Mouse (Mus musculus): Measurements from ENCODE around the gene Dap3. TPM values are rescaled to one million over a fixed set of nuclear protein-coding genes. Genes with fewer than 3 reads are reported as not detected.

The Dap3 gene
- total RNA-seq, 1 experiment: 168 TPM

- Histone ChIP-seq H3K36me3 (ENCODE audit: control insufficient read depth, insufficient read depth, low read length, poor library complexity, severe bottlenecking) (no peaks in the 10 kb centered on the region), H3K4me1 (ENCODE audit: control insufficient read depth in 2 of 2, insufficient read depth in 2 of 2, low read length in 2 of 2, poor library complexity in 1 of 2) (peaks cover 3 to 7% of the 10 kb centered on the region in 2 experiments; a peak in 1 of 4 replicates), H3K4me3 (ENCODE audit: insufficient read depth in 1 of 2, low read depth in 1 of 2, low read length in 2 of 2, poor library complexity in 1 of 2, severe bottlenecking in 1 of 2) (peak overlapping the region; percentile 77 to 88), H3K9me3 (ENCODE audit: control insufficient read depth, insufficient read depth, low read depth, low read length) (no peaks in the 10 kb centered on the region), H3K27ac (ENCODE audit: insufficient read depth, low read depth, low read length, poor library complexity, severe bottlenecking) (peak overlapping the region; percentile 94), H3K9ac (ENCODE audit: insufficient read depth, low read depth, low read length, poor library complexity, severe bottlenecking) (peak overlapping the region; percentile 93)
- in situ Hi-C loops (cut with MboI; ENCODE audit: low sequenced_read_pairs in 2 of 2, unreplicated experiment in 2 of 2): no loop called here
- peak; percentile 79 for DNase-seq (ENCODE audit: low read depth, low spot score)
- TF ChIP-seq ZNF384 (IDR thresholded peaks at IDR 0.05; ENCODE audit: low read depth, low read length) (no peak), HCFC1 (IDR thresholded peaks at IDR 0.05; ENCODE audit: borderline replicate concordance, insufficient read depth, low read length) (0 out of 2 replicates have a peak, but pooled peaks have one; percentile 30)
Measured at GRCm38 (mm10) chr3:88949786-88950575, 1.0 kb downstream of the Dap3 start.

GRCm38 (mm10) chr3:88944109-88944508 lies 6.9 kb downstream of the Dap3 start:
- Histone ChIP-seq H3K36me3 (ENCODE audit: control insufficient read depth, insufficient read depth, low read length, poor library complexity, severe bottlenecking) (peaks cover 15% of the 10 kb centered on the region), H3K4me1 (ENCODE audit: control insufficient read depth in 2 of 2, insufficient read depth in 2 of 2, low read length in 2 of 2, poor library complexity in 1 of 2) (0 out of 4 replicates have a peak, but pooled peaks cover 0 to 3% of the 10 kb centered on the region in 2 experiments), H3K27ac (ENCODE audit: insufficient read depth, low read depth, low read length, poor library complexity, severe bottlenecking) (no peak overlapping the region), H3K9me3 (ENCODE audit: control insufficient read depth, insufficient read depth, low read depth, low read length) (no peaks in the 10 kb centered on the region), H3K4me3 (ENCODE audit: insufficient read depth in 1 of 2, low read depth in 1 of 2, low read length in 2 of 2, poor library complexity in 1 of 2, severe bottlenecking in 1 of 2) (no peak overlapping the region), H3K9ac (ENCODE audit: insufficient read depth, low read depth, low read length, poor library complexity, severe bottlenecking) (no peak overlapping the region)
- TF ChIP-seq ZC3H11A (IDR thresholded peaks at IDR 0.05; ENCODE audit: borderline replicate concordance, low read depth, low read length) (no peak), ZNF384 (IDR thresholded peaks at IDR 0.05; ENCODE audit: low read depth, low read length) (no peak), HCFC1 (IDR thresholded peaks at IDR 0.05; ENCODE audit: borderline replicate concordance, insufficient read depth, low read length) (no peak), CHD2 (IDR thresholded peaks at IDR 0.05; ENCODE audit: low read depth, low read length) (no peak), MAFK (IDR thresholded peaks at IDR 0.05; ENCODE audit: insufficient read depth, low read depth, low read length) (no peak)
- DNase-seq (ENCODE audit: low read depth, low spot score): no peak
- in situ Hi-C loops (cut with MboI; ENCODE audit: low sequenced_read_pairs in 2 of 2, unreplicated experiment in 2 of 2): no loop called here

- Histone ChIP-seq H3K9ac (ENCODE audit: insufficient read depth, low read depth, low read length, poor library complexity, severe bottlenecking) (no peak overlapping the region), H3K4me1 (ENCODE audit: control insufficient read depth in 2 of 2, insufficient read depth in 2 of 2, low read length in 2 of 2, poor library complexity in 1 of 2) (no peaks in the 10 kb centered on the region), H3K9me3 (ENCODE audit: control insufficient read depth, insufficient read depth, low read depth, low read length) (no peaks in the 10 kb centered on the region), H3K4me3 (ENCODE audit: insufficient read depth in 1 of 2, low read depth in 1 of 2, low read length in 2 of 2, poor library complexity in 1 of 2, severe bottlenecking in 1 of 2) (no peak overlapping the region), H3K36me3 (ENCODE audit: control insufficient read depth, insufficient read depth, low read length, poor library complexity, severe bottlenecking) (peaks cover 21% of the 10 kb centered on the region), H3K27ac (ENCODE audit: insufficient read depth, low read depth, low read length, poor library complexity, severe bottlenecking) (no peak overlapping the region)
- TF ChIP-seq CHD2 (IDR thresholded peaks at IDR 0.05; ENCODE audit: low read depth, low read length): no peak
- TF ChIP-seq ZNF384 (IDR thresholded peaks at IDR 0.05; ENCODE audit: low read depth, low read length): no peak
- TF ChIP-seq HCFC1 (IDR thresholded peaks at IDR 0.05; ENCODE audit: borderline replicate concordance, insufficient read depth, low read length): no peak
- no peak for TF ChIP-seq MAFK (IDR thresholded peaks at IDR 0.05; ENCODE audit: insufficient read depth, low read depth, low read length)
- no peak for TF ChIP-seq ZC3H11A (IDR thresholded peaks at IDR 0.05; ENCODE audit: borderline replicate concordance, low read depth, low read length)
- in situ Hi-C loops (cut with MboI; ENCODE audit: low sequenced_read_pairs in 2 of 2, unreplicated experiment in 2 of 2): no loop called here
- DNase-seq (ENCODE audit: low read depth, low spot score): no peak
Measured at GRCm38 (mm10) chr3:88942316-88942880, 8.6 kb downstream of the Dap3 start.

GRCm38 (mm10) chr3:88939749-88940148 lies 11.2 kb downstream of the Dap3 start:
- Histone ChIP-seq H3K4me3 (ENCODE audit: insufficient read depth in 1 of 2, low read depth in 1 of 2, low read length in 2 of 2, poor library complexity in 1 of 2, severe bottlenecking in 1 of 2) (no peak overlapping the region), H3K4me1 (ENCODE audit: control insufficient read depth in 2 of 2, insufficient read depth in 2 of 2, low read length in 2 of 2, poor library complexity in 1 of 2) (no peaks in the 10 kb centered on the region), H3K27ac (ENCODE audit: insufficient read depth, low read depth, low read length, poor library complexity, severe bottlenecking) (no peak overlapping the region), H3K9me3 (ENCODE audit: control insufficient read depth, insufficient read depth, low read depth, low read length) (no peaks in the 10 kb centered on the region), H3K36me3 (ENCODE audit: control insufficient read depth, insufficient read depth, low read length, poor library complexity, severe bottlenecking) (peaks cover 21% of the 10 kb centered on the region), H3K9ac (ENCODE audit: insufficient read depth, low read depth, low read length, poor library complexity, severe bottlenecking) (no peak overlapping the region)
- TF ChIP-seq MAFK (IDR thresholded peaks at IDR 0.05; ENCODE audit: insufficient read depth, low read depth, low read length) (peak; percentile 44; the same call in 1 of the 2 replicates), HCFC1 (IDR thresholded peaks at IDR 0.05; ENCODE audit: borderline replicate concordance, insufficient read depth, low read length) (no peak)
- DNase-seq (ENCODE audit: low read depth, low spot score): peak; percentile 45
- in situ Hi-C loops (cut with MboI; ENCODE audit: low sequenced_read_pairs in 2 of 2, unreplicated experiment in 2 of 2): no loop called here
